Mouse (Mus musculus) liver (tissue): Measurements from ENCODE around the gene Stxbp3.
A peak's percentile ranks its signal among the peaks of the same experiment; 100 is the strongest.

Source experiments
- DNase-seq: peaks from one replicate; pipeline ENCODE4 v3.0.0-alpha.2; 2020; ENCODE audit warnings: mixed read lengths

Gene Stxbp3

DNA sequence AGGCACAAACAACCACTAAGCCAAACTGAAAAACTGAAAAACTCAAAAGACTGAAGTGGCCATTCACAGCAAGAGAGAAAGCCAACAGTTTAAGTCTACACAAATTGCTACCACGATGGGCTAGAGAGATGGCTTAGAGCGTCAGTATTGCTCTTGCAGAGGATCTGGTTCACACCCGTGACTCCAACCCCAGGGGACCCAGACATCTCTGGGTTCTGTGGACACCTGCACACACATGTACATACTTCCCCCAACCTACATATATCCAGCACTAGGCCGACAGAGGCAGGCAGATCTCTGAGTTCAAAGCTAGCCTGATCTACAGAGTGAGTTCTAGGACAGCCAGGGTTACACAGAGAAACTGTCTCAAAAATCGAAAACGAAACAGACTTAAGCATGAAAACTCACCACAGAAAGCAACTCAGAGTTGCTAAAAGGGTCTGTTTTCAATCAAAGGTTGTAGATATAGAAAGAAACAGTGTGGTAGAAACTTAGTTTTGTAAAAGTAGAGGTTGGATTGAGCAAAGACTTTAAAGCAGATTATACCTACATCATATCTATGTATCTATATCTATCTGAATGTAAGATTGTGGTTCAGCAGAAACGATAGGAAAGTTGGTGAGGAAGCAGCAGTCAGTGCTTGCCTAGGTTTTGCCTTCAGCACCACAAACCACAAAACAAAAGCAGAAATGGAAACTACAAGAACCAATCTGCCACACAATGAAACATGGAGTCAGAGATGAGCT is 44.6 kb downstream of the Stxbp3 start:
- DNase-seq = no peak

DNA sequence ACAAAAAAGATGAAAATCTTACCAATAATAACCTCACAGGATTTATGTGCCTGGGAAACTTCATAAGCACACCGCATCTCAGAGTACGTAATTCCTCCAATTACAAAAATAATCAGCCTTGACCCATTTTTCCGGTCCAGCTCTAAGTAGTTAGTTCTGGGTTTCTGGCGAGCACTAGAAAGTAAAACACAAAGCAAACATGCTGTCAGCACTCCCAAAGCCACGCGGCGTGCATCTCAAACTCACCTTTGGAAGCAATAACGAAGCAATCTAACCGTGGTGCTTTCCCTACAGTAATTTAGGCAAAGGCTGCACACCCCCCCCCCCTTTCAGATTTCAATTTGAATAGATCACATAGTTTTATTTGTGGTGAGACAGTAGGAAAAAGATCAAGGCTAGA is 45.5 kb downstream of the Stxbp3 start:
- no peak for DNase-seq

GRCm38 (mm10) chr3:108792420-108792819 is 47.9 kb downstream of the Stxbp3 start:
- no peak for DNase-seq

- no peak for DNase-seq
Observed at GRCm38 (mm10) chr3:108791054-108791706, 49.1 kb downstream of the Stxbp3 start.

GRCm38 (mm10) chr3:108790499-108790898 is 49.8 kb downstream of the Stxbp3 start:
- no peak for DNase-seq

DNA sequence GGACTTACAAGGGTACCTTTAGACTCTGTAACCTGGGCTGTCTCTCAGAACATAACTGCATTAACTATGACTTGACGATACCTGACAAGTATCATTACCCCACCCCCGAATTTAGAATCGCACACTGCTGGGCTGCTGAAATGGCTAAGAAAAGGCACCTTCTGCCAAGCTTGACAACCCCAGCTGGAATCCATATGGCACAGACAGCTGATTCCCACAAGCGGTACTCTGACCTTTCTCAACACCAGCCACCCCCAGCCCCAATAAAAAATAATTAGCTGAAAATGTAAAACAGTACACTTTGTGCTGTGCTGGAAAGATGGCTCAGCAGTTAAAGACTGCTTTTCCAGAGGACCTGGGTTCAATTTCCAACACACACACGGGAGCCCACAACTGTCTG is 51.0 kb downstream of the Stxbp3 start:
- no peak for DNase-seq

GRCm38 (mm10) chr3:108788455-108788794 is 51.9 kb downstream of the Stxbp3 start:
- no peak for DNase-seq

- DNase-seq = no peak
Observed at GRCm38 (mm10) chr3:108787754-108788454, 52.4 kb downstream of the Stxbp3 start.

GRCm38 (mm10) chr3:108786520-108786919 is 53.8 kb downstream of the Stxbp3 start:
- DNase-seq = no peak

DNA sequence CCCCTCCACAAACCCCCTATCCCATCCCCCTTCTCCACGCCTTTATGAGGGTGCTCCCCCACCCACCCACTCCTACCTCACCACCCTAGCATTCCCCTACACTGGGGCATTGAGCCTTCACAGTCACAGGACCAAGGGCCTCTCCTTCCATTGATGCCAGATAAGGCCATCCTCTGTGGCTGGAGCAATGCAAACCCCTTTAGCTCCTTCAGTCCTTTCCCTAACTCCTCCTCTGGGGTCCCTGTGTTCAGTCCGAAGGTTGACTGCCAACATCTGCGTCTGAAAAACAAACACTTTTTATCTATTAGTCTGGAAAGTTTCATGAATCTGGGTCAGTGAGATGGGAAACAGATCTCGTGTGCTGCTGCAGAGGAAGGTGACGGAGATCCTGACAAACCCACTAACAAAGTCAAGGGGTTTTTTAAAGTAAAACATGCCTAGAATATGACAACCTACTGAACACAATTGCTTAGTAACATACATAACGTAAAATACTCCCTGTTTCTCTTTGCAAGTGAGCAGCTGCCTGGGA is 57.9 kb downstream of the Stxbp3 start:
- DNase-seq = no peak

- DNase-seq = no peak
Observed at GRCm38 (mm10) chr3:108781884-108782270, 58.4 kb downstream of the Stxbp3 start.

GRCm38 (mm10) chr3:108781238-108781883 is 59.0 kb downstream of the Stxbp3 start:
- DNase-seq = no peak

- DNase-seq = no peak
Observed at GRCm38 (mm10) chr3:108778761-108779540, 61.4 kb downstream of the Stxbp3 start.

DNA sequence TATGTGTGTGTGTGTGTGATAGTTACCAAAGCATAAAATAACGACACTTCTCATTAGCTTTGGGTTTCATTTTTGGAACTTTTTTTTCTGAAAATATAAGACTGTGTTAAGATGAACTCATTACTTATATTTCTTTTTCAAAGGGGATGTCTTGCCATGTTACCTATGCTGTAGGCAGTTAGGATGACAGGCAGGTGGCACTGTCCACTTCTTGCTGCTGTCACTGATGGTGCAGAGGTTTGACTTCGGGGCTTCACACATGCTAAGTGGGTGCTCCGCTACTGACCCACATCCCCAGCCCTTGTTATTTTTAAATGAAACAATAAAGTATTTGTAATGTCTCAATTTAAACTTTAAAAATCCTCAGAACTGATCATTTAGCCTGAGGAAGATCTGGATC is 67.5 kb downstream of the Stxbp3 start:
- no peak for DNase-seq

DNA sequence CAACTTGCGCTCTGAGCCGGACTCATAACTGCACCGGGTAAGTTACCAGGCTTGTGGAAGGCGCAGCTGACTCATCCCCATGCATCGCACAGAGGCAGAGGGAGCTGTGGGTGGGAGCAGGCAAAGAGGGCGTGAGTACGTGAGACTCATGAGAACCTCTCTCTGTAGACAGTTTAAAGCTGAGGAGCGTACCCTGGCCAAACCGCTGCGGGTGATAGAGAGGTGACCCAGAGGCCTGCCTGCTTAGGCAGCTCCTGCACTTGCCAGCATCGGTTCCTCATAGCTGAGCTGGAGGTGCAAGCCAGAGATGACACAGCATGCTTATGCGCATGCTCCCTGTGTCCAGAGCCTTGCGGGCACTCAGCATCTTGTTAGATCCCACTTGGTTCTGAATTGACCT is 68.1 kb downstream of the Stxbp3 start:
- DNase-seq = no peak

DNA sequence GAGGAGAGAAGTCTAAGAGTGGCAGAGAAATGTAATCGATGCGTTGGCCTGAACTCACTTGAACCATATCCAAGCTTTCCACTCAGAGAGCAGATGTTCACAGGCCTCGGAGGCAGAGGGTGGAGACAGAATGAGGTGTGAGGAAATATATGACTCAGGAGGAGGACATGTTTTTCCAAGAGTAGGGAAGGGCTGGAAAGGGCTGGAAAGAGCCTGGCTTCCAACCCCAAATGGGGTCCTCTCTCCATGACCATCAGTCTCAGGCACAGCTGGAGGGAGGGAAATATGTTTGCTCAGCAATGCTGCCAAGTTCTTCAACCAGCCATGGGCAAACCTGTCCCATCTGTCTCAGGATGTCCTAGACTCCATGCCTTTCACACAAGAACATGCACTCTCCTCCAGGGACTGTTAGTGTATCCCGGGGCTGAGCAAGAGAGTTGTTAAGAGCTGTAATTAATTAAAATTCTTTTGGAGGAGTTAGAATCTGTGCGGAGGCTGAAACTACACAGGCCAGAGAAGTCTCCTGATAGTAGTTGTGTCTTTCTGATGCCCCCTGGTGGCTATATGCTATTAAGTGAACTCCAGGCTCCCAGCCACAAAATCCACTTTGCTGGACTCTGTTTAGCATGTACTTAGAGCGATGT is 69.5 kb downstream of the Stxbp3 start:
- DNase-seq = peak; percentile 58

DNA sequence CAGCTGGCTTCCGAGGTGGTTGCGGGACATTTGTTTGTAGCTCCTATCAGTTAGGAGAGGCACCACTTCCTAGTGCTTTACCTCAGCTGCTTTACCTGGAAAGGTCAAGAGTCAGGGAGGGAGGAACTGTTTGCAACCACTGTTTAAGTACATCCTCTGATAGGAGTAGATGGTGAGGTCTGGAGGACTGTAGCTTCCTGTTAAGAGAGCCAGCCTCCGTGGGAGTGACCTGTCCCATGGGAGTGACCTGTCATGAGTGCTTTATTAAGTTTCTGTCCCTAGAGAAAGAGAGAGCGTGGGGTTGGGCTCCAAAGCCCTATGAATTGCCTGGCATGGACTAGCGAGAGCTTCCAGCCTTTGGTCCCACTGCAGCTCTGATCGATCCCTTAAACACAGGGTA is 70.8 kb downstream of the Stxbp3 start:
- DNase-seq = no peak

DNA sequence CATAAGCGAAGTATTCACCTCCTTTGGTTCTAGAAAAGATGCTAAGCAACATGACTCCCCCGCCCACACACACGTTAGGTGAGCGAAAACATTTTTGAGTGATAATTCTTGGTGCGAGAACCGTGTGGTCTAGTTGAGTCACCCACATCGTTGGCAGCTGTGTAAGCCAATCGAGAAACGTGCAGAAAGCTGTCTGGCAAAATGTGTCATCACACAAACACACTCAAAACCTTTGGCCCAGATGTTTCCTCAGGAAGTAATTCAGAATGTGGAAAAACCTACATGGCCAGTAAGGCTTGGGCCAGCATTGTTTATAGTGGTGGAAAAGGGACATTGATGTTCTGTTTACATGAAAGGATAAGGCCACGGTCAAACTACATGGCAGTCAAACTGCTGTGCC is 72.9 kb downstream of the Stxbp3 start:
- DNase-seq = no peak

- DNase-seq = no peak
Observed at GRCm38 (mm10) chr3:108766943-108767342, 73.4 kb downstream of the Stxbp3 start.

GRCm38 (mm10) chr3:108765476-108765875 is 74.8 kb downstream of the Stxbp3 start:
- DNase-seq = no peak

GRCm38 (mm10) chr3:108764976-108765375 is 75.3 kb downstream of the Stxbp3 start:
- DNase-seq = no peak

DNA sequence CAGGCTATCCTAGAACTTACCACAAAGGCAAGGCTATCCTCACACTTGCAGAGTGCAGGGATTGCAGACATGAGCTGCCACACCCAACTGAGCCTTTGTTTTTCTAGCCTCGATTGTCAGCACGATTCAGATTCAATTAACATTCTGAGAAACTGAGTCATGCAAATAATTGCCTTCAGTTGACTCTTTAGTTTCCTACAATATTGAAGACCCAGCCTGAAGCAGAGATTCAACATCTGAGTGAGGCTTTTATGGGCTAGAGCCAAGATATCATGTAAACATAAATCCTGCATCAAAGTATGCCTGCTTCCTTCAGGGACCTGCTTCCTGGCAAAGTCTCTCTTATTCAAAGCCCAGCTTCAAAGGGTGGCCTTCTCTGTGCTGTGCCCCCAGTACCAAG is 76.6 kb downstream of the Stxbp3 start:
- no peak for DNase-seq
